Mouse (Mus musculus) heart, adult 2 months (tissue): ENCODE results near the gene Tenm3. TPM values are rescaled to one million over a fixed set of nuclear protein-coding genes. Genes with fewer than 3 reads are reported as not detected.

Experiments
- DNase-seq, 2 experiments: peaks; one replicate each; pipeline ENCODE4 v3.0.0; 2021
- H3K27ac ChIP-seq: fragments of 200-600 bp; 2 replicates; pipeline ENCODE4 v1.8.1; 2022
- H3K27me3 ChIP-seq: fragments of 200-500 bp; 2 replicates; pipeline ENCODE4 v1.6.1; 2012; ENCODE audit warnings: mild to moderate bottlenecking, low read length, inconsistent platforms, mixed read lengths; ENCODE audit not compliant: control insufficient read depth, insufficient read depth
- H3K36me3 ChIP-seq: fragments of 200-500 bp; 2 replicates; pipeline ENCODE4 v1.6.1; 2012; ENCODE audit warnings: low read length, inconsistent platforms; ENCODE audit not compliant: control insufficient read depth, insufficient read depth
- H3K4me1 ChIP-seq: fragments of 200-500 bp; 2 replicates; pipeline ENCODE4 v1.6.1; 2011; ENCODE audit warnings: low read length; ENCODE audit not compliant: control insufficient read depth, insufficient read depth
- H3K4me3 ChIP-seq: fragments of 200-600 bp; 2 replicates; pipeline ENCODE4 v1.8.1; 2022
- H3K79me2 ChIP-seq: fragments of 200-500 bp; replicated peaks from 2 replicates; pipeline ENCODE4 v1.6.1; 2012; ENCODE audit warnings: mild to moderate bottlenecking, inconsistent platforms, low read length, moderate library complexity, mixed read lengths; ENCODE audit not compliant: control insufficient read depth, insufficient read depth
- H3K9ac ChIP-seq: fragments of 200-500 bp; 2 replicates; pipeline ENCODE4 v1.6.1; 2012; ENCODE audit warnings: low read depth, mild to moderate bottlenecking, control low read depth, inconsistent platforms, low read length, mixed read lengths
- CTCF ChIP-seq: fragments of 200-600 bp; IDR thresholded peaks from 2 replicates; pipeline ENCODE4 v1.8.1; 2022; ENCODE audit warnings: antibody characterized with exemption, mild to moderate bottlenecking, moderate library complexity
- EP300 ChIP-seq: fragments of 200-500 bp; IDR thresholded peaks from 2 replicates; pipeline ENCODE4 v1.6.1; 2011; ENCODE audit warnings: low read depth, low read length, control low read depth; ENCODE audit not compliant: insufficient read depth
- POLR2A ChIP-seq: fragments of 200-500 bp; IDR thresholded peaks from 2 replicates; pipeline ENCODE4 v1.6.1; 2011; ENCODE audit warnings: mild to moderate bottlenecking, low read depth, low read length, control low read depth; ENCODE audit not compliant: insufficient read depth
- WGBS: fragments of 180-500 bp; shearing (Covaris S2); methylation state at CpG from one replicate; pipeline ENCODE4 v1.1.7; 2018; 5-methylcytosine and 5-hydroxymethylcytosine counted together
- intact Hi-C: fragments of 180-260 bp; cut with DNase I; formaldehyde crosslinking; loops from one replicate; pipeline ENCODE4 v1.15.1; 2025
- polyA plus RNA-seq: library from polyadenylated mRNA; depleted of rRNA; stranded (reverse); fragments of >200 nt; gene quantifications from 2 replicates; pipeline ENCODE4 v1.2.3, GENCODE M21; 2012
- total RNA-seq, 2 experiments: library from RNA; stranded (reverse); gene quantifications; 2 replicates each; pipeline ENCODE4 v1.2.3; 2021

Gene Tenm3
- total and polyA plus RNA-seq, 3 experiments: 2.0 to 3.8 (median 2.2) TPM

DNA sequence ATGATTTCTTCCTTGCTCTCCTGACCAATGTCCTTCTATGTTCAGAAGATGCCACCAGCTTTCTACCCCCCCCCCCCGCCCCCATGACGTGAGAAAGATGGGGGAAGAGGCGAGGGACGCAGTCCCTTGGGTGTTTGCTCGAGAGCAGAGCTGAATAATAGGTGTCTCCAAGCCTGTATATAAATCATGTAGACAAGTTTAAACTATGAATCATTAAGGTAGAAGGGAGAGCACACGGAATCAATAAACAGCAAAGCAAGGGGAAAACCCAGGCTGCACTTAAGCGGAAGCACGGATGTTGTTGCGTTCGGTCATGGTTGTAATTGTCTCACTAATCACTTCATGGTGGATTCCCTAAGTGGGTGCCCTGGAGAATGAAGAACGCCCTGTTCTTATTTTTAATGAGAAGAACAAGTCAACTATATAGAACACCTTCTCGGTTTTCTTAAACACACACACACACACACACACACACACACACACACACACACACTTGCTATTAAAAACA lies 638.9 kb downstream of the Tenm3 start:
- no peak overlapping the region for H3K27ac ChIP-seq
- intact Hi-C loops: no loop called here
- no peaks in the 10 kb centered on the region for H3K36me3 ChIP-seq
- WGBS: 89% methylated on average over 12 of the region's 12 CpGs
- DNase-seq: no peak
- TF ChIP-seq CTCF: no peak
- TF ChIP-seq EP300: no peak
- no peak for TF ChIP-seq POLR2A
- H3K4me1 ChIP-seq: no peaks in the 10 kb centered on the region; the same call in 1 of the 2 replicates
- H3K9ac ChIP-seq: no peak overlapping the region
- H3K79me2 ChIP-seq: no peaks in the 10 kb centered on the region
- H3K4me3 ChIP-seq: no peak overlapping the region
- H3K27me3 ChIP-seq: no peaks in the 10 kb centered on the region

DNA sequence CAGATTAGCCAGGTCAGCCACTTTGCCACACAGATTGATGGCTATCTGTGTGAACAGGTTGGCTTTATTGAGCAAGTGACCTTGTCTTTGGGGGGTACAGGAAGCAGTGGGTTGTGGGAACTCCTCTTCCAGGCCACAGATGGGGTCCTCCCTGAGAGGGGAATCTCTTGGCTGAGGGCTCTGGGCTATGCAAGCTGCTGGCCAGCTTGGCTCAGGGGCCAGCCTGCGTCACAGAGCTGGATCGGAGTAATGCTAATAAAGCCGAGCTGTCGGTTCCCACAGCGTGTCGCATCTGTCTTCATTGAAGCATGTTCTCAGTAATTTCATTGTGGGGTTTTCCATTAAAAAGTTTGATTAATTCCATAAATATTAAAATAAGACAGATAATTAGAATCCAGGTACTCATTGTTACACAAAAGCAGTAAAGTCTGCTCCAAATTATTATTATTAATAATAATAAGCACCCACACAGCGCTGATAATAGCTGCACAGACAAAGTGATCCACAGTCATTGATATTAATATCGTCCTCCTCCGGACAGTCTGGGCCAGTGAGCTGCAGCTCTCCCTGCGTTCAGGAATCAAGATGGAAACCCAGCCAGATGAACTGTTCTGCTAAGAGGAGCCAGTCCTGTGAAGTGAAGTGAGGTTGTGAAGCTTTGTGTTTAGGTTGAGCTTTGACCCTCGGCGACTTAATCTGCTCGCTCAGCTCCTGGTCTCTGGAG lies 639.5 kb downstream of the Tenm3 start:
- intact Hi-C loops: no loop called here
- no peak overlapping the region for H3K4me3 ChIP-seq
- DNase-seq: peak in 1 of 2 experiments; percentile 31
- H3K79me2 ChIP-seq: no peaks in the 10 kb centered on the region
- no peak overlapping the region for H3K9ac ChIP-seq
- H3K27me3 ChIP-seq: no peaks in the 10 kb centered on the region
- H3K27ac ChIP-seq: no peak overlapping the region
- WGBS: 80% methylated on average over 13 of the region's 13 CpGs
- no peaks in the 10 kb centered on the region for H3K36me3 ChIP-seq
- TF ChIP-seq EP300: no peak
- no peak for TF ChIP-seq POLR2A
- no peak for TF ChIP-seq CTCF
- H3K4me1 ChIP-seq: no peaks in the 10 kb centered on the region; the same call in 1 of the 2 replicates

DNA sequence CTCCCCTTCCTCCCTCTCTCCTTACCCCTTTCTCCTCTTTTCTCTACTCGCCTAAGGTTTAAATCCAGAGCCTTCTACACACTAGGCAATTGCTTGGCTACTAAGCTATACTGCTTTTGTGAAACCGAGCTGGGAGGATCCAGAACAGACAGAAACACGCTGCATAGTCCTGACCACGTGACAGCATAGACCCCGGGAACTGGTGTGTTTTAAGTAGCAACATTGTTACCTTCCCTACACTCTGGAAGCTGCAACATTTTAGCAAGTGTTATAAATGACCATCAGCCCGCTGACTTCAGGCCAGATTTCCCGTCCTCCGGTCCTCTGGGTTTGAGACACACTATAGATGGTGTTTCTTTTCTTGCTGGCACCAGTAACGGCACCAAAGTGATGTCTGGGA lies 640.1 kb downstream of the Tenm3 start:
- DNase-seq: no peak
- Histone ChIP-seq H3K4me3 (no peak overlapping the region), H3K36me3 (no peaks in the 10 kb centered on the region), H3K4me1 (no peaks in the 10 kb centered on the region; the same call in 1 of the 2 replicates), H3K79me2 (no peaks in the 10 kb centered on the region), H3K27ac (no peak overlapping the region), H3K9ac (no peak overlapping the region), H3K27me3 (no peaks in the 10 kb centered on the region)
- no peak for TF ChIP-seq POLR2A
- no peak for TF ChIP-seq EP300
- TF ChIP-seq CTCF: no peak
- intact Hi-C loops: no loop called here
- WGBS: 72% methylated on average over 9 of the region's 9 CpGs

GRCm38 (mm10) chr8:48203161-48203560 lies 640.6 kb downstream of the Tenm3 start:
- H3K27me3 ChIP-seq: no peaks in the 10 kb centered on the region
- H3K36me3 ChIP-seq: no peaks in the 10 kb centered on the region
- no peak for TF ChIP-seq CTCF
- TF ChIP-seq POLR2A: no peak
- TF ChIP-seq EP300: no peak
- intact Hi-C loops: no loop called here
- H3K4me3 ChIP-seq: no peak overlapping the region
- DNase-seq: no peak
- H3K4me1 ChIP-seq: no peaks in the 10 kb centered on the region; the same call in 1 of the 2 replicates
- H3K79me2 ChIP-seq: no peaks in the 10 kb centered on the region
- H3K9ac ChIP-seq: no peak overlapping the region
- H3K27ac ChIP-seq: no peak overlapping the region
- 57% methylated on average over 6 of the region's 6 CpGs for WGBS

DNA sequence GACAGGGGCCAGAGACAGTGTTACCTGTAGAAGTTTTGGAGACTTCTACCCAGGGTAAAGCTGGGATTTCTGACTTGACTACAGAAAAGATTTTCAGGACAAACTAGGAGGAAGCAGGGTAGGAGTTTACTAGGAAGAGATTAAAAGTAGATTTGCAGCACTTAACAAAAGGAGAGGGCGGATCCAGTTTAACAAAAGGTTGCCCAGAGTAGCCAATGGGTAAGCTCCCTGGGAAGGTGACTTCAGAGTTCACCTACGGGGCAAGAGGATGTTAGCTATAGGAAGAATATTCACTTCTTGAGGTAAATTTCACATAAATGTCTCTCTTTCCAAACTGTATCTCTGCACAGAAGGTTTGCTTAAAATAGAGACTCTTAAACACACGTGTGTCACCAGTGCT lies 641.1 kb downstream of the Tenm3 start:
- no peak for DNase-seq
- H3K4me1 ChIP-seq: no peaks in the 10 kb centered on the region; the same call in 1 of the 2 replicates
- H3K9ac ChIP-seq: no peak overlapping the region
- WGBS: 57% methylated on average over 3 of the region's 3 CpGs
- no peaks in the 10 kb centered on the region for H3K79me2 ChIP-seq
- H3K36me3 ChIP-seq: no peaks in the 10 kb centered on the region
- H3K27ac ChIP-seq: no peak overlapping the region
- no peaks in the 10 kb centered on the region for H3K27me3 ChIP-seq
- TF ChIP-seq POLR2A (no peak), CTCF (no peak), EP300 (no peak)
- intact Hi-C loops: no loop called here
- H3K4me3 ChIP-seq: no peak overlapping the region

DNA sequence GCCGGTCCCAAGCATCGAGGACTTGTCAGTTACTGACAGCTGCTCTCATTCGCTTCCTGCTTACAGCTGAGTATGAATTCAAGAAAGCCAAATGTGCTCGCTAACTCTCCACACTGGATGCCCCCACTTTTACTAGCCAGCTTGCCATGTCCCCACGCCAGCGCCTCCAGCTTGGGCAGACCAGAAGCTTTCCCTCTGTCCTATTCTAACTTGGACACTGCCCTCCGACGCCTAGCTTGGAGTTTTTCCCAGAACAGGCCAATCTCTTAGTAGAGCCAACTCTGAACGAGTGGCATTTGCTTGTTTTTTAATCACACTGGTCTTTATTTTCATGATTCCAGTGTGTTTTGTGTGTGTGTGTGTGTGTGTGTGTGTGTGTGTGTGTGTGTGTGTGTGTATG lies 644.6 kb downstream of the Tenm3 start:
- H3K4me1 ChIP-seq: no peaks in the 10 kb centered on the region
- TF ChIP-seq EP300 (no peak), CTCF (no peak), POLR2A (no peak)
- no peak overlapping the region for H3K4me3 ChIP-seq
- H3K9ac ChIP-seq: no peak overlapping the region
- H3K79me2 ChIP-seq: no peaks in the 10 kb centered on the region
- intact Hi-C loops: no loop called here
- no peak for DNase-seq
- no peaks in the 10 kb centered on the region for H3K27me3 ChIP-seq
- H3K36me3 ChIP-seq: no peaks in the 10 kb centered on the region
- 68% methylated on average over 9 of the region's 9 CpGs for WGBS
- no peak overlapping the region for H3K27ac ChIP-seq

- no peaks in the 10 kb centered on the region for H3K27me3 ChIP-seq
- H3K9ac ChIP-seq: no peak overlapping the region
- no peaks in the 10 kb centered on the region for H3K4me1 ChIP-seq
- no peak overlapping the region for H3K27ac ChIP-seq
- intact Hi-C loops: no loop called here
- no peak overlapping the region for H3K4me3 ChIP-seq
- no peak for DNase-seq
- TF ChIP-seq EP300: no peak
- TF ChIP-seq POLR2A: no peak
- TF ChIP-seq CTCF: no peak
- H3K79me2 ChIP-seq: no peaks in the 10 kb centered on the region
- 90% methylated on average over 9 of the region's 9 CpGs for WGBS
- H3K36me3 ChIP-seq: no peaks in the 10 kb centered on the region
Observed at GRCm38 (mm10) chr8:48195971-48196370, 647.8 kb downstream of the Tenm3 start.
